Mouse (Mus musculus) NIH3T3 (cell line): Measurements from ENCODE around the gene Cab39.

Experiments
- DNase-seq: peaks from one replicate; pipeline ENCODE4 v3.0.0-alpha.2; 2012; ENCODE audit warnings: low read depth

Gene Cab39

GRCm38 (mm10) chr1:85900521-85901333 is 107.5 kb downstream of the Cab39 start:
- DNase-seq, result no peak
